Mouse (Mus musculus) bone marrow macrophage, adult 2 months (primary cell): Measurements from ENCODE around the gene Abca17. TPM values are rescaled to one million over a fixed set of nuclear protein-coding genes. Genes with fewer than 3 reads are reported as not detected.

Experiments
- H3K27ac ChIP-seq: 2 replicates; pipeline ENCODE4 v1.5.1; 2012; ENCODE audit warnings: low read depth, low read length; ENCODE audit not compliant: insufficient read depth
- H3K4me1 ChIP-seq: 2 replicates; pipeline ENCODE4 v1.6.1; 2012; ENCODE audit warnings: low read length; ENCODE audit not compliant: control insufficient read depth, insufficient read depth
- H3K4me3 ChIP-seq: 2 replicates; pipeline ENCODE4 v1.5.1; 2012; ENCODE audit warnings: mild to moderate bottlenecking, low read length, moderate library complexity; ENCODE audit not compliant: insufficient read depth
- CTCF ChIP-seq: IDR thresholded peaks from 2 replicates; pipeline ENCODE4 v1.5.1; 2012; ENCODE audit warnings: low read depth, mild to moderate bottlenecking, low read length, moderate library complexity
- POLR2A ChIP-seq: IDR thresholded peaks from 2 replicates; pipeline ENCODE4 v1.6.1; 2012; ENCODE audit warnings: mild to moderate bottlenecking, low read depth, low read length, borderline replicate concordance
- polyA plus RNA-seq: library from polyadenylated mRNA; stranded (reverse); fragments of >200 nt; gene quantifications from 2 replicates; pipeline ENCODE4 v1.2.4, GENCODE M21; 2012; ENCODE audit not compliant: missing spikeins, insufficient read depth, insufficient read length

The Abca17 gene
- polyA plus RNA-seq: 0.40 TPM in 1 of 2 replicates, not detected in the other

- no peak for TF ChIP-seq POLR2A
- TF ChIP-seq CTCF: no peak
- H3K27ac ChIP-seq: peak within 1 kb of the TSS; percentile 65
Observed at GRCm38 (mm10) chr17:24350926-24351759, at the start of gene Abca17. Gene Abca17 (minus strand): TSS chr17:24351068.

DNA sequence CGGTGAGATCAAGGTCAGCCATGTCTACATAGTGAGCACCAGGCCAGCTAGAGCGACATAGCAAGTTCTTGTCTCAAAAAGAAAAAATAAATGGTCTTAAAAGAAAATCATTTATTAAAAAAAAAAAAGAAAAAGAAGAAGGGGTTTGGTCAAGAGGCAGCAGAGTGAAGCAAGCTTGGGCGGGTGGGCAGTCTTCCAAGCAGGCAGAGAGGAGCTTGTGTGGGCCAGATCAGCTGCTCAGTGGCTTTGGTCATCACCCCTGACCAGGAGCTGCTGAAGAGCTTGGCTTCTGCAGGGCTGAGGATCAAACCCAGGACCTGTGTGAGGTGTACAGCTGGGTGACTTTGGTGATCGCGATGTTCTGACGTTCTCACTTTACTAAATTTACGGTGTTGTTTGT is 43.6 kb upstream of the Abca17 start:
- H3K4me3 ChIP-seq: no peak overlapping the region
- no peaks in the 10 kb centered on the region for H3K4me1 ChIP-seq
- H3K27ac ChIP-seq: no peak overlapping the region
- TF ChIP-seq CTCF (no peak), POLR2A (no peak)

More at GRCm38 (mm10) chr17:24350926-24351759, at the start of gene Abca17:
- peaks cover 23% of the 10 kb centered on the region for H3K4me1 ChIP-seq
- H3K4me3 ChIP-seq: peak within 1 kb of the TSS; percentile 82

- Histone ChIP-seq H3K27ac (no peak overlapping the region), H3K4me1 (no peaks in the 10 kb centered on the region), H3K4me3 (no peak overlapping the region)
- TF ChIP-seq POLR2A (no peak), CTCF (no peak)
Observed at GRCm38 (mm10) chr17:24393527-24393926, 42.7 kb upstream of the Abca17 start.

DNA sequence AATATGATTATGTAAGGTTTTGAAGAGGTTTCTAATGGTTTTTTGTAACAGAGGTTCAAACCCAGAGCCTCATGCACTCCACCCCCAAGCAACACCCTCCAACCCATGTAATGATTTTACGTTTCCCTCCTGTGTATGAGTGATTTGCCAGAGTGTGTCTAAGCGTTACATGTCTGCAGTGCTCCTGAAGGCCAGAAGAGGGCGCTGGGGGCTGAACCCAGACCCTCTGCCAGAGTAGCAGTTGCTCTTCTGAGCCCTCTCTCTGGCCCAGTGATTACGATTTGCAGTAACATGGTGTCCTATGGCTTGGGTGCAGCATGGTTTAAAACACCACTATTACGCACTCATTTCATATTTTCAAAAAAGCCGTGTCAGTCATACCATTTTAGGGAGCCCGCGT is 40.3 kb upstream of the Abca17 start:
- Histone ChIP-seq H3K27ac (no peak overlapping the region), H3K4me1 (no peaks in the 10 kb centered on the region), H3K4me3 (no peak overlapping the region)
- TF ChIP-seq POLR2A (no peak), CTCF (peak; percentile 36; the same call in 1 of the 2 replicates)

DNA sequence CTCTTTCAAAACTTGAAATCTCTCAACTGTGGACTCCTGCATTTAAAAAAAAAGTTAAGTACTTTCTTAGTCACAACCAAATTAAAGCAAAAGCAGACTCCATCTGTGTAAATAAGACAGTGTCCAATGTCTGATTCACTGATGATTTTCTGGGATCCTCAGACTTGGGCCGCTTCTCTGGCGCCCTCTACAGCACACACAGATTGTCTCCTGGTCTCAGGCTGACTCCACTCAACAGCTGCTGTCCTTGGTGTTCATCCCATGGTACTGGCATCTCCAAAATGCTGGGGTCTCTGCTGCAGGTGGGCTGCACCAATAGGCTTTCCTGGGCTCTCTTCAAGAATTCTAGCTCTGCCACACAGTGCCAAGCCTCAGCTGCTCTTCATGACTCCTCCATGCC is 39.0 kb upstream of the Abca17 start:
- TF ChIP-seq CTCF (peak; percentile 59), POLR2A (no peak)
- no peaks in the 10 kb centered on the region for H3K4me1 ChIP-seq
- H3K4me3 ChIP-seq: no peak overlapping the region
- no peak overlapping the region for H3K27ac ChIP-seq

- TF ChIP-seq CTCF (no peak), POLR2A (no peak)
- Histone ChIP-seq H3K27ac (no peak overlapping the region), H3K4me1 (no peaks in the 10 kb centered on the region), H3K4me3 (no peak overlapping the region)
Observed at GRCm38 (mm10) chr17:24388711-24389110, 37.8 kb upstream of the Abca17 start.

- TF ChIP-seq POLR2A: no peak
- TF ChIP-seq CTCF: no peak
- H3K4me1 ChIP-seq: no peaks in the 10 kb centered on the region
Observed at GRCm38 (mm10) chr17:24383789-24384188, 32.9 kb upstream of the Abca17 start.

DNA sequence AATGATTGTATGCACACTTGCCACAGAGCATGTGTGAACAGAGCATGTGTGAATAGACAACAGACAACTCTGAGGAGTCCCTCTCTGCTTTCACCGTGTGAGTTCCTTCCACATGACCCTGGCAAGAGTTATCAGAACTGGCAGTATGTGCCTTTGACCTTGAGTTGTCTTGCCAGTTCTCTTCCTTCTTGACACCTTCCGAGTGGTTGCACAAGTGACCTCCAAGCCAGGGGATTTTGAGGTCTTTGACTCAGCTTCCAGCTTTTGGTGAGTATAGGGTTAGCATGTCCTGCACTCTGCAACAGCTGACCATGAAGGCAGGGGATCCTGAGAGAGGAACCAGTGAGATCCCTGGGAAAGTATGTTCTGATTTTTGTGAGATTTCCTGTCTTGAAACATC is 27.6 kb upstream of the Abca17 start:
- Histone ChIP-seq H3K4me1 (peaks cover 10% of the 10 kb centered on the region), H3K27ac (no peak overlapping the region), H3K4me3 (no peak overlapping the region)
- TF ChIP-seq POLR2A (no peak), CTCF (no peak)

More at GRCm38 (mm10) chr17:24383789-24384188, 32.9 kb upstream of the Abca17 start:
- H3K27ac ChIP-seq: no peak overlapping the region
- H3K4me3 ChIP-seq: no peak overlapping the region

GRCm38 (mm10) chr17:24375886-24376285 is 25.0 kb upstream of the Abca17 start:
- H3K27ac ChIP-seq: no peak overlapping the region
- H3K4me3 ChIP-seq: no peak overlapping the region
- TF ChIP-seq CTCF: no peak
- no peak for TF ChIP-seq POLR2A
- H3K4me1 ChIP-seq: peaks cover 10% of the 10 kb centered on the region

DNA sequence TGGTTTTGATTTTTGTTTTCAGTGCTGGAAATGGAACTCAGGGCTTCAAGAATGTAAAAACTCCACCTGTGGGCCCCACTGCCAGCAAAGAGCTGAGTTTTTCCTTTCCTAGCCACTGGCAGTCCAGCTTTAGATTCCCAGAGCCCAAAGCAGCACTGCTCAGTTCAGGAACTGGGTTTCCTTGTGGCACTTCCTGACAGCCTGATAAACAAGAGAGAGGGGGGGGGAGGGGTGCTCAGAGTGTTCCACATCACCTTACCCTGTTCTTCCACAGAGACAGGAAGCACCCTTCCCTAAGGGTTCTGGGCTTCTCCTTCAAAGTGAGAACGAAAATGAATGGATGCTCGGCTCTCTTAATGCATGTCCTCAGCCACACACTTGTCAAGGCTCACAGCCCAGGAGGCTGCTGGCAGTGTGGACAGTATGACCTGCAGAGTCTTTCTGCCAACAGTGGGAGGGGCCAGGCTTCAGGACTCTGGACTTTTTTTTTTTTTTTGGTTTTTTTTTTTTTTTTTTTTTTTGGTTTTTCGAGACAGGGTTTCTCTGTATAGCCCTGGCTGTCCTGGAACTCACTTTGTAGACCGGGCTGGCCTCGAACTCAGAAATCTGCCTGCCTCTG is 24.3 kb upstream of the Abca17 start:
- Histone ChIP-seq H3K27ac (no peak overlapping the region), H3K4me1 (peaks cover 10% of the 10 kb centered on the region), H3K4me3 (no peak overlapping the region)
- TF ChIP-seq CTCF (no peak), POLR2A (no peak)
